Mouse (Mus musculus): Measurements from ENCODE around the gene Minpp1.

DNA sequence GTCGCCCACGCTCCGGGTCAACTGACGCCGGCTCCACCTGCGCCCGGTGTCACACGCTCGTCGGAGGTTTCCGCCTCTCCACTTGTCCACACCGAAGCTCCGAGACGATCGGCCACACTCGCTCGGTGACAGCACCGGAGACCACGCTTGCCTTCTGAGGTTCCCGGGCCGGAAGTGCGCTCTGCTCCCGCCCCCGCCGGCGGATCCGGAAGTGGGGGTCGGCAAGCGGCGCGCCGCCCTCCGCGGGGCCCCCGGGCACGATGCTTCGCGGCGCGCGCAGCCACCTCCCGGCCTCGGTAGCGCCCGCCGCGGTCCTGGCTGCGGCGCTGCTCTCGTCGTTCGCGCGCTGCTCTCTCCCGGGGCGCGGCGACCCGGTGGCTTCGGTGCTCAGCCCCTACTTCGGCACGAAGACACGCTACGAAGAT lies at the start of gene Minpp1:
- TF ChIP-seq CTCF (conservative IDR thresholded peaks at IDR 0.05; ENCODE audit: low read length): no peak
- TF ChIP-seq NANOG (IDR thresholded peaks at IDR 0.05; ENCODE audit: borderline replicate concordance, low read length): no peak

Data from E14TG2a.4 (cell line).